Mouse (Mus musculus) adrenal gland, postnatal 36 days (tissue): Measurements from ENCODE around the gene Spag9. TPM values are rescaled to one million over a fixed set of nuclear protein-coding genes. Genes with fewer than 3 reads are reported as not detected.

Source experiments
- DNase-seq, 2 experiments: peaks; one replicate each; pipeline ENCODE4 v3.0.0; 2021; ENCODE audit warnings: mixed read lengths in 1 of 2
- long read RNA-seq, 2 experiments: library from polyadenylated mRNA; stranded (forward); transcript quantifications; one replicate each; pipeline ENCODE4 v2.0.0; 2021; ENCODE audit warnings: borderline sequencing depth in 2 of 2
- total RNA-seq, 2 experiments: library from RNA; stranded (reverse); gene quantifications; 2 replicates each; pipeline ENCODE4 v1.2.3; 2021

The Spag9 gene
- 100 to 1,000 TPM; 108 to 117 TPM for total RNA-seq
- long read RNA-seq, experiment 1, full-length matches to known transcripts: 1 of 22 reads
- long read RNA-seq, experiment 1, partial matches to known transcripts: 13 of 22 reads
- long read RNA-seq, experiment 1, other reads (novel, unspliced or antisense): 8 of 22 reads
- long read RNA-seq, experiment 2, partial matches to known transcripts: 1 of 3 reads
- long read RNA-seq, experiment 2, other reads (novel, unspliced or antisense): 2 of 3 reads

DNA sequence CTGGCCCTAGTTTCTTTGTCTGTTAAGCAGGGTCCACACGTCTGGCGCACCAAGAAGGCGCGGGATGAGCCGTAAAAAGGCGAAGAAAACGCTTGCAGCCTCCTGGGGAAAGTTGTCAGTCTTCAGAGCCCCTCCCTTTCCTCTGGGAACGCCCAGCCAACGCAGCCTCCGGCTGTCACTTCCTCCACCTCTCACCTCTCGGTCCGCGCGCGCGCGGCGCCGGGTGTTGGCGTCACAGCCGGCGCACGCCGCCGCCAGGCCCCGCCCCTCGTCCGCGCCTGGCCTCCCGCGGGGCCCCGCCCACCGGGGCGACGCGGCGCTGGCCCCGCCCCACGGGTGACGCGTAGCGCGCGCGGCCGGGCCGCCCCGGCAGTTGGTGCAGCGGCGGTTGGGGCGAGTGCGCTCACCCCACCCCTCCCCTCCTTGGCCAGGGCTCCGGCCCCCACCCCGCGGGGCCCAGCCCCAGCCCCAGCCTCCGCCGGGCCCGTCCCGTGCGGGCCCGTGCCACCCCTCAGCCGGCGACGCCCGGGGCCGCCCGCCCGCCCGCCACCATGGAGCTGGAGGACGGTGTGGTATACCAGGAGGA, at the start of gene Spag9:
Gene Spag9 (plus strand): TSS at position 372 of the 586 bp plus-strand sequence.
- peak; percentile 93 to 95 for DNase-seq

DNA sequence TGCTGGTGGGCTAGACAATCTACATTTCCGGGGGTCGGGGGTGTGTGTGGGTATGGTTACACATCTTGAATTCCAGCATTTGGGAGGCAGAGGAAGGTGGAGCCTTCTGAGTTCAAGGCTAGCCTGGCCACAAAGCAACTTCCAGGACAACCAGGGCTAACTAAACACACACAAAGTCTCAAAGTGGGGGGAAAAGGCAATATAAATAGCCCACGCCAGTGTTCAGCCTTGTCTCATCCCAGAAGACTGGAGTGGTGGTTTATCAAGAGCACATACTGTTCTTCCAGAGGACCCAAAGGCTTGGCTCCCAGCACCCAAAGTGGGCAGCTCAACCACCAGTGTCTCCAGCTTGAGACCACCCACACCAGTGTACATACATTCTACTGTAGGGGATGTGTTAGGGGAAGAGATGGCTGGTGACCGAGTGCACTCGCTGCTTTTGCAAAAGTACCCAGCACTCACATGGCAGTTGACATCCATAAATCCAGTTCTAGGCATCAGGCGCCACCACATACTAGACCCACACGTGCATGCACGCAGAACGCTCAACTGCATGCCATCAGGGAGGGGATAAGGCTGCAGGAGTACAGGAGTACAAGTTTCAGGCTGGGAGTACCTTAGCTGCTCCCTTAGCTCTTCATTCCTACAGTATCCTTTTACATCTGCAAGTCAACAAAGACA, 46.9 kb upstream of the Spag9 start:
- no peak for DNase-seq

DNA sequence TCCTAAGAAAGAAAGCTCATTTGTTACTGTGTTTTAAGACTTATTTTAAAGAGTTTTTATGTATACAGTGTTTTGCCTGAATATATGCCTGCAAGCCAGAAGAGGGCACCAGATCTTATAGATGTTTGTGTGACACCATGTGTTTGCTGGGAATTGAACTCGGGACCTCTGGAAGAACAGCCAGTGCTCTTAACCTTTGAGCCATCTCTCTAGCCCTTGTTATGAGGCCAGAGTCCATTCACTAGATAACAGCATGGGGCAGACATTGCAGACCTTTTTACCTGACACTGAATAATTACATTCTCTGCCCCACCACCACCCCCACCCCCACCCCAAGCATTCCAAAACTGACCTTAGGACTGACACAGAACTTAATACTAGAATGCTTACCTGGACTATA, 45.8 kb upstream of the Spag9 start:
- DNase-seq: no peak

DNA sequence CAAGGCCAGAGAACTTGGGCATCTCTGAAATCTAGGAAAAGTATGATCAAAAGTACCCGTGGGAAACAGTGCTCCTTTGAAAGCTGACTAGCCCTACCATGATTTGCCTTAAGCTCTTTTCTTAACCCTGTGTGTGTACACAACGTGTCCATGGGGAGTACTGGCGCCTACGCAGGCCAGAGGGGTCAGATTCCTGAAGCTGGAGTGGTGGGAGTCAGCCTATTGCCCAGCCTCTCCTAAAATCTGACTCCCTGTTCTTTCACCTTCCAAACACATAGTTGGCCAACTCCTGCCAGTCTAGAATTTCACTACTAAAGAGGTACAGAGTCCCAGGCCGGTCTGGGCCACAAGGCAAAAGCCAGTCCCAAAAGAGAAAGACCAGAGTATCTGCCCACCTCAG, 43.5 kb upstream of the Spag9 start:
- DNase-seq: no peak

DNA sequence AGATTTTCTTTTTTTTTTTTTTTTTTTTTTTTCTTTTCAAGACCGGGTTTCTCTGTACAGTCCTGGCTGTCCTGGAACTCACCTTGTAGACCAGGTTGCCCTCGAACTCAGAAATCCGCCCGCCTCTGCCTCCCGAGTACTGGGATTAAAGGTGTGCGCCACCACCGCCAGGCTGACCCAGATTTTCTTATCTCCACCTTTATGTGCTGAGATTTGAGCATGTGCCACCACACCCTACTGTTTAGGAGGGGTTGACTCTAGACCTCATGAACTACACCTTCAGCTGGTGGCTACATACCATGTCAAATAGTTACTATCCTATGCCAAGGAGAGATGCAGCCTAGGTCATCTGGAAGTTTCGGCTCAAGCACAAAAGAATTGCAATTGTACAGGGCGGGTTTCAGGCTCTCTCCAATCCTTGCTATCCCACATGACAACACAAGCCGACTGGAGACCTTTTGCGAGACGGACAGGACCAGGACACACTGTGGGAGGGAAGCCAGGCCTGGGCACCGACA, 41.1 kb upstream of the Spag9 start:
- DNase-seq: no peak

DNA sequence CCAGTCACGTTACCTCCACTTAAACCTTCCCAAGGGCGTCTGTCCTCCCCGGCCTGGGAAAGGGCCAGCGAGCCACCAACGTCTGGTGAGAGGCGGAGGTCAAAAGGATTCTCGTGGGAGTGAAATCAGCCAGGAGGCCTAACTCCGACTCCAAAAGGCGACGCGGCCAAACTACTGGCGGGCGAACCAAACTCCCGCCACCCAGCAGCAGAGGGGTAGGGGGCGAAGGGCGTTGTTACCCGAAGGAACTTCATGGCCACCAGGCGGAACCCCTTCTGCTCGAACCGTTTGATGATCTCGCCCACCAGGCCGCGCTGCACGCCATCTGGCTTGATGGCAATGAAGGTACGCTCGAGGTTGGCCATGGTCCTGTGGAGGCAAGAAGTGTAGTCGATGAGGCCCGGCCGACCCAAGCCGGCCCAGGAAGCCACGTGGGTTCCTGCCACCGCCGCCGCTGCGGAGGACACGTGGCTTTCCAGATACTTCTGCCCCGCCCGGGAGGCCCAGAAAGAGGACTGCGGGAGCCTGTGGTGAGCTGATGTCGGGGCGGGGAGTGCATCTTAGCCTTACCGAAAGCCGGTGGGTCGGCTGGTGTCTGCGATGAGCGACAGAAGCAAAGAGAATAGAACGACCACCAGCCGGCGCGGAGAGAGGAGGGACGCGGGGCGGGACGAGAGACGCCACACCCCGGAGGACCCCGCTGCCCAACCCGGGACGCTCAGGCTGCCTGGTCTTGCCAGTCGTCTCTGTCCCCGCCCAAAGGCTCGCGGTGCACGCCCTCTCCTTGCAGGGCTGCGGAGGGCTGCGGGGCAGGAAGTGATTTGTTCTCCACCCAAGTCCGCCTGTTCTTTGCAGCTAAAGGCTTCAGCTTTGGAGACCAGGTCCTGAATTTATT, 40.4 kb upstream of the Spag9 start:
- peak; percentile 97 to 98 for DNase-seq

GRCm38 (mm10) chr11:93956159-93956558, 39.7 kb upstream of the Spag9 start, which contains the start of gene Nme2:
Gene Nme2 (minus strand): TSS chr11:93956259.
- DNase-seq: peak in 1 of 2 experiments; percentile 15

GRCm38 (mm10) chr11:93957031-93957555, 38.8 kb upstream of the Spag9 start:
- DNase-seq: no peak

- no peak for DNase-seq
Measured at GRCm38 (mm10) chr11:93957746-93958145, 38.1 kb upstream of the Spag9 start.

DNA sequence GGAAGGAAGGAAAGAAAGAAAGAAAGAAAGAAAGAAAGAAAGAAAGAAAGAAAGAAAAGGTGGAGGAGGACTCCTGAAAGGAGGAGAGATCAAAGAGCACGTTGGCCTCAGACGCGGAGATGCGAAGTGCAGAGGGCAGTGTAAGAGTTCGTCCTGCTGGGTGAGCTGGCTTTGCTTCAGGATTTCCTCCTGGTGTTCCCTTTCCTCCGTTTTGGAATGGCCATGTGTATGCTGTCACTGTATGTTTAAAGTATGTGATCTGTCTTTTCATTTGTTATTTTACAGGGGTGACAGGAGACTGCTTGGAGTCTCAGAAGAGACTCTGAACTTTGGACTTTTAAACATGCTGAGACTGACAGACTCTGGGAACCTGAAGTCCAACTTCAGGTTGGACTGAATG, 34.4 kb upstream of the Spag9 start:
- DNase-seq: no peak

DNA sequence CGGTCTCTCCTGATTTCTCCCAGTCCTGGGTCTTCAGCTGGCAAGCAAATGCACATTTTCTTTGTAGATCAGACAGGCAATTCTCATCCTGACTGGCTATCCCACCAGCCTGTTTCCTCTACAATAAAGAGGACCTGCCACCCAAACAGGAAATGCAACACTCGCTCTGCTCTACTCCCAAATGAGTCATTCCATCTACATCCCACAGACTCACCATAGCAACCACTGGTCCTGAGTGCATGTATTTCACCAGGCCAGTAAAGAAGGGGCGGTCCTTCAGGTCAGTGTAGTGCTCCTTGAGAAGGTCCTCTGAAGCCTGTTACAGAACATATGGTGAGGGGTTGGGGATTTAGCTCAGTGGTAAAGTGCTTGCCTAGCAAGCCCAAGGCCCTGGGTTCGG, 32.9 kb upstream of the Spag9 start:
- DNase-seq: no peak

DNA sequence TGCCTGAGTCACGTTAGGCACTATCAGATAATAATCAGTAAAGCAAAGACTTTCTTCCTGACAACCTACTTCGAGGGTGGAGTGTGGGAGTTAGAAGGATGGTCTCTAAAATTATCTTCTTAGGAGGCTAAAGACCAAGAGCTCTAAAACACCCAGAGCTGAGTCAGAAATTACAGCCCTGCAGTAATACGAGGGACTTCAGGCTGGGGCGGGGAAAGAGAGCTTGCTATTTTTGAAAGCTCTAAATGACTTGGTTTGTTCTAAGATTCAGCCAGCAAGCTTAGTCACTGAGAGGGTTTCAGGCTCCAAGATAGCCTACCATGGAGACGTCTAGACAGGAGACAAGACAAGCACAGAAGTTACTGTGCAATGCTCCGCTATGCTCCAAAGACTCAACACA, 30.5 kb upstream of the Spag9 start:
- no peak for DNase-seq

GRCm38 (mm10) chr11:93967381-93967780, 28.5 kb upstream of the Spag9 start:
- DNase-seq: no peak

DNA sequence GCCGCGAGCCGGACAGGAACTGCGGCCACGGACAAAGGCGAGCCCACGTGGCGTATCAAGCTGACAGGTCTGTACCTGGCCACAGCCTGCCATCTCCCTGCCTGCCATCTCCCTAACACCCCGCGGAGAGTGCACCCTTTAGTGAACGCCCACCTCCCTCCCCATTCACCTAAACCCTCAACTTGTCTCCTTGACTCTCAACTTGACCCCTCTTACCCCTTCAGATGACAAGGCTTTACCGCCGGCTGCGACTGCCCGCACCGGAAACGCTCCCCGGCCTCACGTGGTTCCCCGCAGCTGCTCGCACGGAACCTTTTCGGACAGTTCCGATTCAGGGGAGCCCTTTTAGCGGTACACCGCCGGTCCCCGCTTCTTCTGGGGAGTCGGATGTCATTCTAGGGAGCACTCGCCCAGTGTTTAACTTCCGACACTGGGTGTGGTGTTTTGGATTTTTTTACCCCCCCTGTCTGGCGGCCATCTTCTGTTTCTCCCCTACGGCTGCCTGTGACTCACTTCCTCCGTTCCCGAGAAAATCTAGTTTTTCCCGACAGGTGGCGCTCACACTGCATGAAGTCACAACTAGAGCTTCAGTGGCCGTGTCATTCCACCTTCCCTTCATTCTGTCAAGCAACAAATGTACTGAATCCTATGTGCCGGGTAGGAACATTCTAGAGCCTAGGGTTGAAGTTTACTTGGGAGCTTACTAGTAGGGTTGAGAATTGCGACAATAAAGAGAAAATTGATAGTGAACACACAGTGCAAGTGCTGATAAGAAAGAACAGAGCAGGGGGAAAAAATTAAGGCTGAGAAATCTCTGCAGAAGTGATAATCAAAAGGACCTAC, 27.7 kb upstream of the Spag9 start, which contains the start of the genes Gm20390 and Nme1:
Gene Gm20390 (minus strand): TSS at position 289 of the 843 bp plus-strand sequence.
Gene Nme1 (minus strand): TSS at position 517 of the 843 bp plus-strand sequence.
- DNase-seq: peak; percentile 95 to 96

DNA sequence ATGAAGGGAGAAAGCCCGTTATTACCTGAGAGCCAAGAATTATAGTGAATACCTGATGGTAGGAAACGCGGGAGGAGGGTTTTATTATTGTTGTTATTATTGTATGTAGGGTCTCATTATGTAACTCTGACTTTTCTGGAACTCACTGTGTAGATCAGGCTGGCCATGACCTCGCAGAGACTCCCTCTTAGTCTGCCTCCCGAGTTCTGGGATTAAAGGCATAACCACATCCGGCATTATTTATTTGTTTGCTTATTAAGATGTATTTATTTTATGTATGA, 27.1 kb upstream of the Spag9 start:
- no peak for DNase-seq

- no peak for DNase-seq
Measured at GRCm38 (mm10) chr11:93969171-93969570, 26.7 kb upstream of the Spag9 start.

GRCm38 (mm10) chr11:93969799-93970198, 26.1 kb upstream of the Spag9 start:
- DNase-seq: no peak

DNA sequence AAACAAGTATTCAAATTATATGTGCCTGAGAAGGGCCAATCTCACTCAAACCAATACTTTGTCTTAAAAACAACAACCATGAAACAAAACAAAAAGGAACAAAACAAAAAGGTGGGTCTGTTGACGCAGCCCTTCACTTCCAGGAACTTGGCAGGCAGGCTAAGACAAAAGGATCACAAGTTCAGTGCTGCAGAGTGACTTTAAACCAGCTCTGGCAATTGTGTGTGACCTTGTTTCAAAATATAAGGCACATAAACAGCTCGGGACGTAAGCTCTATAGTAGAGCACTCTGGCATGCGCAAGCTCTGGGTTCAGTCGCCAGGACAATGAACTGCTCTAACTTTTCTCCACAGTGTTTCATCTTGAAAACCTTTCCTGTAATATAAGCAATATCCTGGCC, 22.9 kb upstream of the Spag9 start:
- DNase-seq: no peak

DNA sequence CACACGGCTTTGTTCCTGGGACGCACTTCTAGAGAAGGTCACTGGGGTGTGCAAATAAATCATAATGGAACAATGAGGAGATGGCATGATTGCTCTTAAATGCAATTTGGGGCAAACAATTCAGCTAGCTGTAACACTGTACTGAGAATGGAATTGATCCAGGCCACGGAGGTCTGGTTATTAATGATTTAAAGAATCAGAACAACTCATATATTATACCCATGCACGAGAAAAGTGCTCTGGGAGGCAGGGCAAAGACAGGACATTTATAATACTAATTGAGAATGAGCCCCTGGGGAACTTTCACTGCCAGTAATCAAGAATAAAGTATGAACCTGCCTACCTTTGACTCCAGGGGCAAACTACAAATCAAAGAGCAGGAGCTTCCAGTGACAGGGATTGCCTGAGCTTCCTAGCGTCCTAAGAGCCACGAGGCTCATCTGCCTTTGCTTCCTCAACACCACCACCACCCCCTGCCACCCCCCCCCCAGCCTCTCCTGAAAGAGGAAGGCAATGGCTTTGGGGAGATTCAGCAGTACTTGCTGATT, 16.3 kb upstream of the Spag9 start:
- no peak for DNase-seq

- DNase-seq: no peak
Measured at GRCm38 (mm10) chr11:93984619-93985018, 11.3 kb upstream of the Spag9 start.

DNA sequence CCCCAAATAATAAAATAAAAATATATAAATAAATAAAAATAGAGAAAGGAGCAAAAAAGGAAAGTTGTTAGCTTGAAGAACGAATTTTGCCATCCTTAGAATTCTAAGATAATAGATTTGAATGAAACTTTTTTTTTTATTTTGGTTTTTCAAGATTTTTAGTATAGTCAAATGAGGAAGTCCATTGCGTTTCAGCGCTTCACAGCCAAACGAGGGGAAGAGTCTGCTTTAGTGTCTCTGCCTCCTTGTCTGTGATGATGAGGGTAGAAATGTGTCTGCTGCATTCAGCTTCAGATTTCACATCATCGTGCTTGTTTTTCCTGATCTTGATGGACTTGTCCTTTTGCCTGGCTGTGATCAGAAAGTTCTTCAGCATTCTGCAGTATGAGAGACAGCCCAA, 10.6 kb upstream of the Spag9 start:
- no peak for DNase-seq
